Mouse (Mus musculus) layer of hippocampus, adult 8-10 months (tissue): ENCODE measurements around the gene Satb1. TPM values are rescaled to one million over a fixed set of nuclear protein-coding genes. Genes with fewer than 3 reads are reported as not detected.

Experiments
- DNase-seq, 2 experiments: peaks; one replicate each; pipeline ENCODE4 v3.0.0; 2022; ENCODE audit warnings: low spot score in 2 of 2
- total RNA-seq, 4 experiments: library from RNA; stranded (reverse); gene quantifications; 2 replicates each; pipeline ENCODE4 v1.2.4; 2022

The Satb1 gene
- total RNA-seq, 4 experiments from 2014 or later, result 82.6 to 97.6 (median 91.6) TPM

- DNase-seq, result no peak
These were observed 6.6 kb downstream of the Satb1 start for GRCm38 (mm10) chr17:51826461-51826860.

GRCm38 (mm10) chr17:51814301-51814700 is 18.8 kb downstream of the Satb1 start:
- DNase-seq, result no peak

GRCm38 (mm10) chr17:51813784-51814120 is 19.3 kb downstream of the Satb1 start:
- no peak for DNase-seq

- DNase-seq, result no peak
These were observed 19.9 kb downstream of the Satb1 start for GRCm38 (mm10) chr17:51812942-51813783.

- no peak for DNase-seq
These were observed 20.7 kb downstream of the Satb1 start for GRCm38 (mm10) chr17:51812261-51812941.

GRCm38 (mm10) chr17:51811911-51812260 is 21.2 kb downstream of the Satb1 start:
- DNase-seq, result no peak

GRCm38 (mm10) chr17:51811086-51811868 is 21.8 kb downstream of the Satb1 start:
- DNase-seq, result no peak

- no peak for DNase-seq
These were observed 25.7 kb downstream of the Satb1 start for GRCm38 (mm10) chr17:51807429-51807828.

- no peak for DNase-seq
These were observed 26.7 kb downstream of the Satb1 start for GRCm38 (mm10) chr17:51806124-51806960.

- no peak for DNase-seq
These were observed 32.9 kb downstream of the Satb1 start for GRCm38 (mm10) chr17:51800208-51800607.

- DNase-seq, result no peak
These were observed 36.6 kb downstream of the Satb1 start for GRCm38 (mm10) chr17:51796459-51796858.

- DNase-seq, result no peak
These were observed 41.9 kb downstream of the Satb1 start for GRCm38 (mm10) chr17:51791226-51791625.

- DNase-seq, result no peak
These were observed 42.6 kb downstream of the Satb1 start for GRCm38 (mm10) chr17:51790387-51791060.

- no peak for DNase-seq
These were observed 43.3 kb downstream of the Satb1 start for GRCm38 (mm10) chr17:51789777-51790176.

- no peak for DNase-seq
These were observed 44.0 kb downstream of the Satb1 start for GRCm38 (mm10) chr17:51789098-51789497.

GRCm38 (mm10) chr17:51787955-51788354 is 45.1 kb downstream of the Satb1 start:
- DNase-seq, result no peak

GRCm38 (mm10) chr17:51786050-51786449 is 47.0 kb downstream of the Satb1 start:
- no peak for DNase-seq

- no peak for DNase-seq
These were observed 48.2 kb downstream of the Satb1 start for GRCm38 (mm10) chr17:51784935-51785334.

GRCm38 (mm10) chr17:51783591-51784279 is 49.4 kb downstream of the Satb1 start:
- no peak for DNase-seq

- no peak for DNase-seq
These were observed 53.1 kb downstream of the Satb1 start for GRCm38 (mm10) chr17:51780036-51780435.
